Mouse (Mus musculus): ENCODE results near the gene Wdfy2.

DNA sequence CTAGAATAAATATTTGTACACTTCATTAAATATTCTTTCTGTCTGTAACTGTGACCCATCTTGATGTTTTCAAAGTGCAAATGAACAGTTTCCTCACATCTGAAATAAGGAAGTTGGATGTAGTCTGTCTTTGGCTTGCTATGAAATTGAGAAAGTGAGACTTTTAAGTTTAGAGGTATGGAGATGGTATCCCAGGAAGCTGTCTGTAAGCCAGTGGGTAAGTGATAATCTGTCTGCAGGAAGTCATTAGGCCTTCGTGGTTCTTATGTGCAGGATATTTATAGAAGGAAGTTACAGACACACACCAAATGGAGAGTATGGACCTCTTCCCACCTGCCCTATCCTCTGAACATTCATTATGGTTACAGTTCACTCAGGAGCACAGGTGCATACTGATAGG is 26.8 kb downstream of the Wdfy2 start:
- TF ChIP-seq GATA1 (IDR thresholded peaks at IDR 0.05; ENCODE audit: borderline replicate concordance, low read length) (no peak), FLI1 (IDR thresholded peaks at IDR 0.05; ENCODE audit: low read length) (no peak)
